Mouse (Mus musculus): Measurements from ENCODE around the gene Acer2. TPM values are rescaled to one million over a fixed set of nuclear protein-coding genes. Genes with fewer than 3 reads are reported as not detected.
"Not testable (repeated sequence)": the region's sequence is repeated elsewhere in the genome, so short reads cannot be mapped to it uniquely, and the experiment has no call there.

The Acer2 gene
- 28.1 and 28.7 TPM in 2 replicates for polyA plus RNA-seq (2014; fragmentation: Nextera tagmentation; extraction: Ambion mirVana)

- WGBS: under 1% methylated on average over 60 of the region's 60 CpGs
- Histone ChIP-seq H3K36me3 (ENCODE audit: control insufficient read depth, insufficient read depth, low read length) (no peaks in the 10 kb centered on the region), H3K4me1 (replicated peaks; ENCODE audit: control insufficient read depth, insufficient read depth, low read length) (no peaks in the 10 kb centered on the region), H3K4me3 (ENCODE audit: low read depth, low read length) (peak within 1 kb of the TSS; percentile 66), H3K27me3 (replicated peaks; ENCODE audit: control insufficient read depth, insufficient read depth, low read length) (0 out of 2 replicates have a peak, but pooled peaks cover 5% of the 10 kb centered on the region), H3K9ac (ENCODE audit: low read length) (peak within 1 kb of the TSS; percentile 56), H3K27ac (ENCODE audit: low read depth) (no peak within 1 kb of the TSS), H3K4me2 (ENCODE audit: low read length) (peak within 1 kb of the TSS; percentile 98), H3K9me3 (ENCODE audit: control insufficient read depth, low read length) (no peaks in the 10 kb centered on the region)
- peak; percentile 92 for ATAC-seq (replicated peaks; ENCODE audit: low FRiP score, low TSS enrichment, low read depth)
- DNase-seq (ENCODE audit: low spot score): peak; percentile 88
Observed at GRCm38 (mm10) chr4:86874146-86874847, at the start of gene Acer2. Acer2 (plus strand) TSS chr4:86874396.

- Histone ChIP-seq H3K4me2 (ENCODE audit: low read length) (no peak overlapping the region), H3K4me3 (ENCODE audit: low read depth, low read length) (no peak overlapping the region), H3K9me3 (ENCODE audit: control insufficient read depth, low read length) (no peaks in the 10 kb centered on the region), H3K27ac (ENCODE audit: low read depth) (no peak overlapping the region), H3K27me3 (replicated peaks; ENCODE audit: control insufficient read depth, insufficient read depth, low read length) (no peaks in the 10 kb centered on the region), H3K9ac (ENCODE audit: low read length) (no peak overlapping the region), H3K36me3 (ENCODE audit: control insufficient read depth, insufficient read depth, low read length) (peaks cover 70% of the 10 kb centered on the region), H3K4me1 (replicated peaks; ENCODE audit: control insufficient read depth, insufficient read depth, low read length) (no peaks in the 10 kb centered on the region)
- DNase-seq (ENCODE audit: low spot score) (no peak), ATAC-seq (replicated peaks; ENCODE audit: low FRiP score, low TSS enrichment, low read depth) (no peak)
- 94% methylated on average over 7 of the region's 7 CpGs for WGBS
Observed at GRCm38 (mm10) chr4:86825143-86825542, 49.1 kb upstream of the Acer2 start.

- no peak for DNase-seq (ENCODE audit: low spot score)
- Histone ChIP-seq H3K27ac (ENCODE audit: low read depth) (no peak overlapping the region), H3K4me1 (replicated peaks; ENCODE audit: control insufficient read depth, insufficient read depth, low read length) (no peaks in the 10 kb centered on the region), H3K4me2 (ENCODE audit: low read length) (no peak overlapping the region), H3K27me3 (replicated peaks; ENCODE audit: control insufficient read depth, insufficient read depth, low read length) (no peaks in the 10 kb centered on the region), H3K9me3 (ENCODE audit: control insufficient read depth, low read length) (no peaks in the 10 kb centered on the region), H3K9ac (ENCODE audit: low read length) (no peak overlapping the region), H3K4me3 (ENCODE audit: low read depth, low read length) (no peak overlapping the region), H3K36me3 (ENCODE audit: control insufficient read depth, insufficient read depth, low read length) (peaks cover 60% of the 10 kb centered on the region)
- ATAC-seq (replicated peaks; ENCODE audit: low FRiP score, low TSS enrichment, low read depth): no peak
- WGBS: 88% methylated on average over 2 of the region's 2 CpGs
Observed at GRCm38 (mm10) chr4:86831896-86832295, 42.3 kb upstream of the Acer2 start.

GRCm38 (mm10) chr4:86841141-86841540 is 33.1 kb upstream of the Acer2 start:
- not testable (repeated sequence) for DNase-seq (ENCODE audit: low spot score); H3K4me3 ChIP-seq (ENCODE audit: low read depth, low read length); H3K4me1 ChIP-seq (replicated peaks; ENCODE audit: control insufficient read depth, insufficient read depth, low read length); H3K4me2 ChIP-seq (ENCODE audit: low read length); ATAC-seq (replicated peaks; ENCODE audit: low FRiP score, low TSS enrichment, low read depth); H3K9ac ChIP-seq (ENCODE audit: low read length); H3K27me3 ChIP-seq (replicated peaks; ENCODE audit: control insufficient read depth, insufficient read depth, low read length); H3K27ac ChIP-seq (ENCODE audit: low read depth); H3K9me3 ChIP-seq (ENCODE audit: control insufficient read depth, low read length)
- 98% methylated on average over 2 of the region's 2 CpGs for WGBS
- H3K36me3 ChIP-seq (ENCODE audit: control insufficient read depth, insufficient read depth, low read length): peaks cover 85% of the 10 kb centered on the region

GRCm38 (mm10) chr4:86845384-86845783 is 28.8 kb upstream of the Acer2 start:
- Histone ChIP-seq H3K4me3 (ENCODE audit: low read depth, low read length) (no peak overlapping the region), H3K9me3 (ENCODE audit: control insufficient read depth, low read length) (no peaks in the 10 kb centered on the region), H3K4me1 (replicated peaks; ENCODE audit: control insufficient read depth, insufficient read depth, low read length) (no peaks in the 10 kb centered on the region), H3K9ac (ENCODE audit: low read length) (no peak overlapping the region), H3K4me2 (ENCODE audit: low read length) (no peak overlapping the region), H3K27ac (ENCODE audit: low read depth) (no peak overlapping the region), H3K36me3 (ENCODE audit: control insufficient read depth, insufficient read depth, low read length) (peaks cover 65% of the 10 kb centered on the region), H3K27me3 (replicated peaks; ENCODE audit: control insufficient read depth, insufficient read depth, low read length) (no peaks in the 10 kb centered on the region)
- WGBS: 94% methylated on average over 3 of the region's 3 CpGs
- no peak for DNase-seq (ENCODE audit: low spot score)
- no peak for ATAC-seq (replicated peaks; ENCODE audit: low FRiP score, low TSS enrichment, low read depth)

GRCm38 (mm10) chr4:86847246-86847645 is 26.9 kb upstream of the Acer2 start:
- H3K4me1 ChIP-seq (replicated peaks; ENCODE audit: control insufficient read depth, insufficient read depth, low read length): no peaks in the 10 kb centered on the region
- DNase-seq (ENCODE audit: low spot score) (no peak), ATAC-seq (replicated peaks; ENCODE audit: low FRiP score, low TSS enrichment, low read depth) (no peak)
- no peaks in the 10 kb centered on the region for H3K27me3 ChIP-seq (replicated peaks; ENCODE audit: control insufficient read depth, insufficient read depth, low read length)
- no peak overlapping the region for H3K4me2 ChIP-seq (ENCODE audit: low read length)
- H3K27ac ChIP-seq (ENCODE audit: low read depth): no peak overlapping the region
- WGBS: 81% methylated on average over 2 of the region's 2 CpGs
- no peaks in the 10 kb centered on the region for H3K9me3 ChIP-seq (ENCODE audit: control insufficient read depth, low read length)
- no peak overlapping the region for H3K4me3 ChIP-seq (ENCODE audit: low read depth, low read length)
- peaks cover 46% of the 10 kb centered on the region for H3K36me3 ChIP-seq (ENCODE audit: control insufficient read depth, insufficient read depth, low read length)
- no peak overlapping the region for H3K9ac ChIP-seq (ENCODE audit: low read length)

- Histone ChIP-seq H3K4me2 (ENCODE audit: low read length) (no peak overlapping the region), H3K27me3 (replicated peaks; ENCODE audit: control insufficient read depth, insufficient read depth, low read length) (no peaks in the 10 kb centered on the region), H3K4me1 (replicated peaks; ENCODE audit: control insufficient read depth, insufficient read depth, low read length) (peaks cover 4% of the 10 kb centered on the region; the same call in 1 of the 2 replicates), H3K27ac (ENCODE audit: low read depth) (no peak overlapping the region), H3K4me3 (ENCODE audit: low read depth, low read length) (no peak overlapping the region), H3K9ac (ENCODE audit: low read length) (no peak overlapping the region), H3K9me3 (ENCODE audit: control insufficient read depth, low read length) (0 out of 2 replicates have a peak, but pooled peaks cover 2% of the 10 kb centered on the region), H3K36me3 (ENCODE audit: control insufficient read depth, insufficient read depth, low read length) (peaks cover 47% of the 10 kb centered on the region)
- WGBS: 78% methylated on average over 2 of the region's 2 CpGs
- no peak for DNase-seq (ENCODE audit: low spot score)
- no peak for ATAC-seq (replicated peaks; ENCODE audit: low FRiP score, low TSS enrichment, low read depth)
Observed at GRCm38 (mm10) chr4:86851331-86851730, 22.9 kb upstream of the Acer2 start.

GRCm38 (mm10) chr4:86852018-86852417 is 22.2 kb upstream of the Acer2 start:
- no peak for ATAC-seq (replicated peaks; ENCODE audit: low FRiP score, low TSS enrichment, low read depth)
- Histone ChIP-seq H3K4me2 (ENCODE audit: low read length) (no peak overlapping the region), H3K27ac (ENCODE audit: low read depth) (no peak overlapping the region), H3K4me3 (ENCODE audit: low read depth, low read length) (no peak overlapping the region), H3K9ac (ENCODE audit: low read length) (no peak overlapping the region), H3K36me3 (ENCODE audit: control insufficient read depth, insufficient read depth, low read length) (peaks cover 44% of the 10 kb centered on the region), H3K9me3 (ENCODE audit: control insufficient read depth, low read length) (0 out of 2 replicates have a peak, but pooled peaks cover 2% of the 10 kb centered on the region), H3K4me1 (replicated peaks; ENCODE audit: control insufficient read depth, insufficient read depth, low read length) (peaks cover 4% of the 10 kb centered on the region; the same call in 1 of the 2 replicates), H3K27me3 (replicated peaks; ENCODE audit: control insufficient read depth, insufficient read depth, low read length) (no peaks in the 10 kb centered on the region)
- 61% methylated on average over 3 of the region's 3 CpGs for WGBS
- DNase-seq (ENCODE audit: low spot score): no peak
